Mouse (Mus musculus) MEL (cell line): Measurements from ENCODE around the gene Tet3. TPM values are rescaled to one million over a fixed set of nuclear protein-coding genes. Genes with fewer than 3 reads are reported as not detected.

Source experiments
- DNase-seq: peaks from one replicate; pipeline ENCODE4 v3.0.0; 2011; ENCODE audit warnings: low read depth, low spot score
- H3K27ac ChIP-seq: 2 replicates; pipeline ENCODE4 v1.5.1; 2012; ENCODE audit warnings: low read depth, mild to moderate bottlenecking, control low read depth, low read length, moderate library complexity; ENCODE audit not compliant: control insufficient read depth
- H3K27me3 ChIP-seq, 2 experiments: fragments of 150-350 bp in 1 of 2; sonication (generic) in 1 of 2; 2 replicates each; pipeline ENCODE4 v1.6.1; 2012; ENCODE audit warnings: low read length in 2 of 2, mild to moderate bottlenecking in 2 of 2, improper control_type of control experiment in 1 of 2, moderate library complexity in 1 of 2; ENCODE audit not compliant: insufficient read depth in 2 of 2, control insufficient read depth in 1 of 2
- H3K36me3 ChIP-seq, 2 experiments: 2 replicates each; pipeline ENCODE4 v1.6.1; 2012 to 2014; ENCODE audit warnings: low read length in 2 of 2, improper control_type of control experiment in 1 of 2, inconsistent platforms in 1 of 2, mild to moderate bottlenecking in 1 of 2; ENCODE audit not compliant: insufficient read depth in 2 of 2, control insufficient read depth in 1 of 2
- H3K4me1 ChIP-seq, 2 experiments: fragments of 150-350 bp in 1 of 2; sonication (generic) in 1 of 2; 2 replicates each; pipeline ENCODE4 v1.6.1; 2012; ENCODE audit warnings: low read length in 2 of 2, improper control_type of control experiment in 1 of 2, mild to moderate bottlenecking in 1 of 2; ENCODE audit not compliant: insufficient read depth in 2 of 2, control insufficient read depth in 1 of 2
- H3K4me3 ChIP-seq, 2 experiments: fragments of 150-350 bp in 1 of 2; sonication (generic) in 1 of 2; 2 replicates each; pipeline ENCODE4 v1.5.1; 2012; ENCODE audit warnings: low read depth in 2 of 2, low read length in 2 of 2, mild to moderate bottlenecking in 2 of 2, moderate library complexity in 2 of 2, control low read depth in 1 of 2, improper control_type of control experiment in 1 of 2; ENCODE audit not compliant: control insufficient read depth in 1 of 2, insufficient read depth in 1 of 2
- H3K79me2 ChIP-seq: 2 replicates; pipeline ENCODE4 v1.6.1; 2012; ENCODE audit warnings: mild to moderate bottlenecking, low read length, moderate library complexity; ENCODE audit not compliant: control insufficient read depth, poor library complexity, insufficient read depth
- H3K9ac ChIP-seq: 2 replicates; pipeline ENCODE4 v1.6.1; 2012; ENCODE audit warnings: low read depth, mild to moderate bottlenecking, control low read depth, low read length, moderate library complexity; ENCODE audit not compliant: control insufficient read depth, poor library complexity, severe bottlenecking
- H3K9me3 ChIP-seq: fragments of 150-350 bp; sonication (generic); replicated peaks from 2 replicates; pipeline ENCODE4 v1.6.1; 2012; ENCODE audit warnings: mild to moderate bottlenecking, low read length, improper control_type of control experiment, moderate library complexity; ENCODE audit not compliant: insufficient read depth
- BHLHE40 ChIP-seq: IDR thresholded peaks from 2 replicates; pipeline ENCODE4 v1.6.1; 2012; ENCODE audit warnings: low read depth, mild to moderate bottlenecking, inconsistent platforms, low read length, improper control_type of control experiment, borderline replicate concordance
- CHD1 ChIP-seq: IDR thresholded peaks from 2 replicates; pipeline ENCODE4 v1.6.1; 2012; ENCODE audit warnings: low read depth, mild to moderate bottlenecking, inconsistent platforms, low read length, improper control_type of control experiment
- JUND ChIP-seq: IDR thresholded peaks from 2 replicates; pipeline ENCODE4 v1.6.1; 2011; ENCODE audit warnings: low read depth, mild to moderate bottlenecking, improper control_type of control experiment, low read length
- MAX ChIP-seq: IDR thresholded peaks from 2 replicates; pipeline ENCODE4 v1.6.1; 2011; ENCODE audit warnings: low read length, improper control_type of control experiment
- MEF2A ChIP-seq: IDR thresholded peaks from 2 replicates; pipeline ENCODE4 v1.6.1; 2014; ENCODE audit warnings: low read depth, mild to moderate bottlenecking, inconsistent platforms, low read length, improper control_type of control experiment; ENCODE audit not compliant: poor library complexity, insufficient replicate concordance, severe bottlenecking; ENCODE audit errors: extremely low read depth
- MYC ChIP-seq: IDR thresholded peaks from 2 replicates; pipeline ENCODE4 v1.6.1; 2011; ENCODE audit warnings: low read depth, mild to moderate bottlenecking, low read length, improper control_type of control experiment, moderate library complexity
- NRF1 ChIP-seq: IDR thresholded peaks from 2 replicates; pipeline ENCODE4 v1.6.1; 2014; ENCODE audit warnings: low read depth, mild to moderate bottlenecking, inconsistent platforms, low read length, improper control_type of control experiment, moderate library complexity; ENCODE audit not compliant: poor library complexity, insufficient read depth, severe bottlenecking
- POLR2A ChIP-seq, 2 experiments: IDR thresholded peaks; 2 replicates each; pipeline ENCODE4 v1.6.1; 2011 to 2012; ENCODE audit warnings: low read length in 2 of 2, mild to moderate bottlenecking in 2 of 2, control low read depth in 1 of 2, improper control_type of control experiment in 1 of 2, low read depth in 1 of 2, moderate library complexity in 1 of 2; ENCODE audit not compliant: control insufficient read depth in 1 of 2, insufficient read depth in 1 of 2, poor library complexity in 1 of 2
- POLR2AphosphoS5 ChIP-seq: IDR thresholded peaks from 2 replicates; pipeline ENCODE4 v1.6.1; 2012; ENCODE audit warnings: low read depth, borderline replicate concordance, mild to moderate bottlenecking, inconsistent platforms, low read length, moderate library complexity, mixed read lengths
- RAD21 ChIP-seq: IDR thresholded peaks from 2 replicates; pipeline ENCODE4 v1.6.1; 2011; ENCODE audit warnings: mild to moderate bottlenecking, low read depth, low read length, improper control_type of control experiment
- SIN3A ChIP-seq: IDR thresholded peaks from 2 replicates; pipeline ENCODE4 v1.6.1; 2012; ENCODE audit warnings: low read length, improper control_type of control experiment, inconsistent platforms
- TCF12 ChIP-seq: IDR thresholded peaks from 2 replicates; pipeline ENCODE4 v1.6.1; 2014; ENCODE audit warnings: low read depth, mild to moderate bottlenecking, inconsistent platforms, low read length, improper control_type of control experiment, moderate library complexity
- USF1 ChIP-seq: IDR thresholded peaks from 2 replicates; pipeline ENCODE4 v1.6.1; 2014; ENCODE audit warnings: low read depth, mild to moderate bottlenecking, inconsistent platforms, low read length, improper control_type of control experiment, moderate library complexity
- USF2 ChIP-seq, 2 experiments: IDR thresholded peaks; 2 replicates each; pipeline ENCODE4 v1.6.1; 2011 to 2012; ENCODE audit warnings: improper control_type of control experiment in 2 of 2, low read length in 2 of 2, borderline replicate concordance in 1 of 2, inconsistent platforms in 1 of 2, low read depth in 1 of 2, mild to moderate bottlenecking in 1 of 2; ENCODE audit not compliant: insufficient read depth in 1 of 2
- ZKSCAN1 ChIP-seq: IDR thresholded peaks from 2 replicates; pipeline ENCODE4 v1.6.1; 2012; ENCODE audit warnings: low read depth, mild to moderate bottlenecking, inconsistent platforms, low read length, improper control_type of control experiment, moderate library complexity
- ZNF384 ChIP-seq: IDR thresholded peaks from 2 replicates; pipeline ENCODE4 v1.6.1; 2012; ENCODE audit warnings: low read depth, mild to moderate bottlenecking, inconsistent platforms, low read length, improper control_type of control experiment
- polyA plus RNA-seq, 2 experiments: library from polyadenylated mRNA; stranded (reverse) in 1 of 2; unstranded in 1 of 2; fragments of >175 nt in 1 of 2; fragments of >200 nt in 1 of 2; gene quantifications; 2 replicates each; pipeline versions ENCODE4 v1.2.1 to v1.2.4; 2012; ENCODE audit warnings: low replicate concordance in 2 of 2, low read depth in 1 of 2; ENCODE audit not compliant: insufficient read length in 2 of 2, insufficient read depth in 1 of 2, missing spikeins in 1 of 2
- total RNA-seq: library from RNA; depleted of rRNA; stranded (reverse); fragments of 300-350 nt; gene quantifications from 2 replicates; pipeline ENCODE4 v1.2.3, GENCODE M21; 2012

Gene Tet3
- total and polyA plus RNA-seq, 3 experiments, result 11.6 to 35.3 (median 22.9) TPM

- H3K4me1 ChIP-seq, result no peaks in the 10 kb centered on the region
- TF ChIP-seq POLR2A (IDR thresholded peaks at IDR 0.05; ENCODE audit: control insufficient read depth in 1 of 2, insufficient read depth in 1 of 2, low read depth in 1 of 2, low read length in 2 of 2, poor library complexity in 1 of 2) (no peak), CHD1 (no peak), ZKSCAN1 (no peak), ZNF384 (no peak), BHLHE40 (no peak), MYC (no peak), RAD21 (no peak)
- TF ChIP-seq, all 39 proteins: peak for 0
- peaks cover 0 to 24% of the 10 kb centered on the region in 2 experiments; a peak in 2 of 4 replicates for H3K36me3 ChIP-seq
- H3K27ac ChIP-seq, result no peak overlapping the region
- no peaks in the 10 kb centered on the region for H3K9me3 ChIP-seq
- no peaks in the 10 kb centered on the region for H3K27me3 ChIP-seq
- no peak overlapping the region for H3K4me3 ChIP-seq
- no peak overlapping the region for H3K9ac ChIP-seq
- no peak for DNase-seq
- peaks cover 5% of the 10 kb centered on the region for H3K79me2 ChIP-seq
These were observed 30.7 kb downstream of the Tet3 start for GRCm38 (mm10) chr6:83427968-83428731.

- TF ChIP-seq NRF1 (no peak), JUND (no peak), TCF12 (no peak), POLR2AphosphoS5 (no peak), SIN3A (no peak), USF2 (IDR thresholded peaks at IDR 0.05; ENCODE audit: borderline replicate concordance in 1 of 2, insufficient read depth in 1 of 2, low read depth in 1 of 2, low read length in 2 of 2) (no peak), MEF2A (no peak), ZKSCAN1 (no peak), USF1 (no peak), MAX (no peak)
- H3K36me3 ChIP-seq, result peaks cover 0 to 26% of the 10 kb centered on the region in 2 experiments; a peak in 2 of 4 replicates
- no peak overlapping the region for H3K27ac ChIP-seq
- H3K9ac ChIP-seq, result no peak overlapping the region
- H3K4me3 ChIP-seq, result no peak overlapping the region
- peaks cover 2% of the 10 kb centered on the region for H3K79me2 ChIP-seq
- no peaks in the 10 kb centered on the region for H3K4me1 ChIP-seq
- H3K27me3 ChIP-seq, result no peaks in the 10 kb centered on the region
- no peaks in the 10 kb centered on the region for H3K9me3 ChIP-seq
- no peak for DNase-seq
These were observed 31.4 kb downstream of the Tet3 start for GRCm38 (mm10) chr6:83427512-83427911.
